Mouse (Mus musculus) right cerebral cortex, postnatal 36 days (tissue): ENCODE data around the gene Mdm2.

Experiments
- DNase-seq, 2 experiments: peaks; one replicate each; pipeline ENCODE4 v3.0.0; 2022; ENCODE audit warnings: low spot score in 2 of 2, mixed read lengths in 1 of 2

The Mdm2 gene

GRCm38 (mm10) chr10:117642491-117643262 lies 67.9 kb downstream of the Mdm2 start:
- DNase-seq: no peak

GRCm38 (mm10) chr10:117642201-117642450 lies 68.4 kb downstream of the Mdm2 start:
- DNase-seq: no peak

DNA sequence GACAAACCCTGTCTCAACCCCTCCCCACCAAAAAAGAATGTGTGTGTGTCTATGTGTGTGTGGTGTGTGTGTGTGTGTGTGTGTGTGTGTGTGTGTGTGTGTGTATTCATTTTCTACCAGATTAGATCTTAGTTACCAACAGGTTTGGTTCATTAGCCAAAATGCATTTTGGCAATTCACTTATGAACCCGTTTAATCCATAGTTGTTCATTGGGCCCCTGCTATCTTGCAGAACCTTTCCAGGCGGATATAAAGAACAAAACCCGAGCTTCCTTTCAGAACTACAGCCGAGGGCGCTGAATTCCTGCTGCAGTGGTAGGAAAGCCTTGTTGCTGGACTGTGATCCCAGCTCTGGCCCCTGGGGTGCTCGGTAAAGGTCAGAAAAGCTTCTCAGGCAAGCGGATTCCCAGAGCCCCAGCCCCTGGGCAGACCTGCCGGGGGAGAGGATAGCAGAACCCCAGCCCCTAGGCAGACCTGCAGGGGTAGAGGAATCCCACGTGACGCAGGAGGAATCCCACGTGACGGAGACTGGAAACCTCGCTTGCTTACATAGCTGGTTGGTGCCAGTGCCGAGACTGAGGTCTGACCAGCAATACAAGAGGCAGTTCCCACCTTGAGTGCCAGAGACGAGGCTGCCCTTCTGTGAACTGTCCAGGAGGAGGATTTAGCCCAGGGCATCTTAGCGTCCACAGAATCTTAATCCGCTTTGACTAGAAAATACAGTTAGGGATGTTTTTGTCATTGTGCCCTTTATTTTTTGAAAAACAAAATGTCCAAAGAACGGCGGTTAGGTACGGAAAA lies 69.0 kb downstream of the Mdm2 start:
- DNase-seq: no peak

DNA sequence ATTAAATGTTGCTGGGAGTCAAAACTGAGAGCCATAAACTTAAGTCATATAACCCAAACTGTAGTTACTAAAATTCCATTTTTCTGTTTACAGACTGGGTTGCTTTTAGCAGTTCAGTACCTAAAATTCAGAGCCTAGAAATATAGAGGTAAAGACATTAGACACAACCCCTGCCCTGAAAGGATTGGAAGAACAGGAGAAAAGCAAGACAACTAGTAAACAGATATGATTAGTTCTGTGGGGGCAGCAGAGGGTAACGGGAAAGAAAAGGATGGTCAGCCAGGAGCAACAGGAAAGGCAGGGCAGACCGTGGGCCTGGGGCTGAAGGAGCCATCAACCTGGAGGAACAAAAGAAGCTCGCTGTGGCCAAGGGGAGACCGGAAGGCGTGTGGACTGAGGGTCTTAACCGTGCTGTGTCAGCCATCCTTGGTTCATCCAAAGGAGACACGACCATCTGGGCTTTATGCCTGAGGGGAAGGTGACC lies 69.9 kb downstream of the Mdm2 start:
- DNase-seq: no peak

DNA sequence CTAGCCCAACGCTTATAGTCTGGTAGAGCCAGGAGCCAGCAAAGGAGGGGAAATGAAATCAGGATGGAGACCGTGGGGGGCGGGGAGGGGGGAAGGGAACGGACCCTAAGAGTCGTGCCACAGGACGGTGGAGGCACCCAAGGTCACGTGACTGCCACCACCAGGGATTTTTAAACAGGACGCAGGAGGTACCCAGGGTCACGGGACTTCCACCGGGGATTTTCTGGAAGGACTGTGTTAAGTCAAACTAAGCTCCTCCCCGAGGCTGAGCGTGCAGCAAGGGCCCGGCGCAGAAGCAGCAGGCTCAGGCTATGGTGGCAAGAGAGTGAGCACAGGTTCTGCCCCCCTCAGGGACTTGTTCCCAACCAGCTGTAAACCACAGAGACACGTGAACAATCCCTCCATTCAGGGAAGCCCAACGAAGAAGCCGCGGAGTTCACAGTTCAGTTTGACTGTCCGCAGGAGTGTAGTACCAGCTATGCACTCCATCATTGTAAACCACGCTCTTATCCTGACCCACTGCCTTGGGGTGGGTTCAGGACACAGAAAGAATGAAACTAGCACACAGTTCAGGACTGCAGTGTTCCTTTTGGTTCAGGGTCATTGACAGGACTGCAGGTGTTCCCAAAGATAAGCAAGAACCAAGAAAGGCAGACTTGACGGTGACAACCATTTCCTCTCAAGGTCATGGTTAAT lies 70.5 kb downstream of the Mdm2 start:
- no peak for DNase-seq

DNA sequence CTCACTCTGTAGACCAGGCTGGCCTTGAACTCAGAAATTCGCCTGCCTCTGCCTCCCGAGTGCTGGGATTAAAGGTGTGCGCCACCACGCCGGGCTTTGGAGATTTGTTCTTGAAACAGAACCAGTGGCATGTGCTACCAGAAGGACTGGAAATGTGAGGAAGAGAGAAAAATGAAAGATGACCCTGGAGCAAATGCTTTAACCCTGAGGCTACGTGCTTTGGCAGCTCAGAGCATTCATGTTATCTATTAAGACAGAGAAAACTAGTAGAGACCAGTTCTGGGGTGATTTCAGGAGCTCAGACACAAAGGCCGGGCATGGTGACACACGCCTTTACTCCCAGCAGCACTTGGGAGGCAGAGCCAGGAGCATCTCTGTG lies 71.3 kb downstream of the Mdm2 start:
- no peak for DNase-seq
